Mouse (Mus musculus) liver, embryonic 11.5 days (tissue): ENCODE data around the gene Prss58. TPM values are rescaled to one million over a fixed set of nuclear protein-coding genes. Genes with fewer than 3 reads are reported as not detected.

Experiments used
- polyA plus RNA-seq: library from polyadenylated mRNA; unstranded; fragments of >200 nt; fragmentation: Nextera tagmentation; extraction: Ambion mirVana; gene quantifications from 2 replicates; pipeline ENCODE4 v1.2.1, GENCODE M21; 2014

Prss58 gene
- polyA plus RNA-seq, 1 experiment from 2014 or later = not detected

Other genes starting within 250 kb of the Prss58 start
- gene Moxd2, start 12.9 kb downstream of the Prss58 start, polyA plus RNA-seq = not detected in 2 replicates
- not detected in 2 replicates for gene 1700074P13Rik, start 40.2 kb upstream of the Prss58 start, polyA plus RNA-seq
- gene Gm4744, start 51.5 kb upstream of the Prss58 start, polyA plus RNA-seq = not detected in 2 replicates
- not detected in 2 replicates for gene 1810009J06Rik, start 64.4 kb upstream of the Prss58 start, polyA plus RNA-seq
- not detected in 2 replicates for gene Gm2663, start 99.1 kb upstream of the Prss58 start, polyA plus RNA-seq
- gene 2210010C04Rik, start 135.1 kb upstream of the Prss58 start, polyA plus RNA-seq = not detected in 2 replicates